Mouse (Mus musculus) A20 (cell line): ENCODE results near the gene Thy1.

Experiments used
- DNase-seq: peaks from one replicate; pipeline ENCODE4 v3.0.0-alpha.2; 2011; ENCODE audit warnings: low read depth, low spot score

Gene Thy1

GRCm38 (mm10) chr9:44082266-44082665 lies 39.1 kb downstream of the Thy1 start:
- no peak for DNase-seq

GRCm38 (mm10) chr9:44083392-44084121 lies 40.4 kb downstream of the Thy1 start:
- DNase-seq, result no peak

- no peak for DNase-seq
These were observed 41.1 kb downstream of the Thy1 start for GRCm38 (mm10) chr9:44084236-44084635.

GRCm38 (mm10) chr9:44084659-44085229 lies 41.6 kb downstream of the Thy1 start:
- peak; percentile 92 for DNase-seq

GRCm38 (mm10) chr9:44085276-44085675 lies 42.1 kb downstream of the Thy1 start:
- DNase-seq, result no peak

- DNase-seq, result peak; percentile 27
These were observed 42.8 kb downstream of the Thy1 start for GRCm38 (mm10) chr9:44085741-44086665.

- peak; percentile 65 for DNase-seq
These were observed 43.8 kb downstream of the Thy1 start for GRCm38 (mm10) chr9:44086960-44087359.

- DNase-seq, result peak; percentile 90
These were observed 44.7 kb downstream of the Thy1 start for GRCm38 (mm10) chr9:44087761-44088455.

- DNase-seq, result peak; percentile 60
These were observed 45.9 kb downstream of the Thy1 start for GRCm38 (mm10) chr9:44088877-44089608.

GRCm38 (mm10) chr9:44093612-44094503 lies 50.7 kb downstream of the Thy1 start:
- DNase-seq, result peak; percentile 96

GRCm38 (mm10) chr9:44094737-44095136 lies 51.6 kb downstream of the Thy1 start:
- DNase-seq, result peak; percentile 84

GRCm38 (mm10) chr9:44095781-44096180 lies 52.6 kb downstream of the Thy1 start:
- peak; percentile 76 for DNase-seq

GRCm38 (mm10) chr9:44096536-44096935 lies 53.4 kb downstream of the Thy1 start:
- no peak for DNase-seq
